Mouse (Mus musculus): ENCODE measurements at regions not wholly inside any gene's neighbourhood (a gene's known extent, or its start where the extent isn't known, plus 50 kb on each side); places are given as distances from the start of the nearest gene placed in this dataset.

DNA sequence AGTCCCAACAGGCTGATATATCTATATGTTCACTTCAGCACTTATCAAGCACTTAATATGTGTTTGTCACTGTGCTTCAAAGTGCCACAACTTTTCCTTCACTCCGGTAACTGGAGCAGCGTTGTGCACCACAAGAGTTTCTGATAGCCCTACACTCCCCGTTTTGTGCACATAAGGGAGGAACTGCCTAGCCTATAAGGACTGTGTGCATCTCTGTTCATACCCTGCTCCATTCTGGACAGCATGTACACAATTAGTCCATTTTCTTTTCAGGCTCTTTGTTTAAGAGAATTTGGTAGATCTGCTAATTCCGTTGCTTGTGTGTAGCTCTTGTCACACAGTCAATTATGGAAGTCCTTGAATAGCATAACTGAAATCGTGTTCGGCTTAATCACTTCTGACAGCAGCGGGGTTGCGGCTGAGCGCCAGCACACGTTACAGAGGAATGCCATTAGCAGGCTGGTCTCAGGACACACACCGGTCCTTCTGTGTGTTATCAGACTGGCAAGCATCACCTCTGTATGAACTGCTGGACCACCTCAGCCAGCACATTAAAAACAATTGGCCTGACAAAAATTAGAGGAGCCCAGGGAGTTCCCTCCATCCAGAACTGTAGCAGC, 144.2 kb downstream of the Cmpk2 start:
- TF ChIP-seq CTCF (IDR thresholded peaks at IDR 0.05; ENCODE audit: insufficient read depth, low read depth, low read length), result no peak
- no peak for TF ChIP-seq POLR2A (IDR thresholded peaks at IDR 0.05; ENCODE audit: insufficient read depth, low read depth, low read length)
